Mouse (Mus musculus): ENCODE results near the gene Sp2.

Sp2 gene

DNA sequence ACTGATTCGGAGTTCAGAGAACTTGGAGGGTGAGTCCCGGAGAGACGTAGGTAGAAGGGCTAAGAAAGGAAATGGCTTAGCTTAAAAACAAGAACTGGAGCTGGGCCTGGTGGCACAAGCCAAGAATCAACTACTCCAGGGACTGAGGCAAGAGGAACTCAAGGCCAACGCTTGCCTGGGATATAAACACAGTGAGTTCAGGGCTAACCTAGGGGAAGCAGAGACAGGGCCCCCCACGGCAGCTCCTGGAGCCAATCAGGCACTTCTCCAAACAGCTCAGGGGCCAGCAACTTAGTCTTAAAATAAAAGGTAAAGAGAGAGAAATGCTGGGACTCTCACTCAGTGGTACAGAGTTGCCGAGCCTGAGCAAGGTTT is 44.3 kb downstream of the Sp2 start:
- no peak for DNase-seq (ENCODE audit: low read depth, low spot score)

DNA sequence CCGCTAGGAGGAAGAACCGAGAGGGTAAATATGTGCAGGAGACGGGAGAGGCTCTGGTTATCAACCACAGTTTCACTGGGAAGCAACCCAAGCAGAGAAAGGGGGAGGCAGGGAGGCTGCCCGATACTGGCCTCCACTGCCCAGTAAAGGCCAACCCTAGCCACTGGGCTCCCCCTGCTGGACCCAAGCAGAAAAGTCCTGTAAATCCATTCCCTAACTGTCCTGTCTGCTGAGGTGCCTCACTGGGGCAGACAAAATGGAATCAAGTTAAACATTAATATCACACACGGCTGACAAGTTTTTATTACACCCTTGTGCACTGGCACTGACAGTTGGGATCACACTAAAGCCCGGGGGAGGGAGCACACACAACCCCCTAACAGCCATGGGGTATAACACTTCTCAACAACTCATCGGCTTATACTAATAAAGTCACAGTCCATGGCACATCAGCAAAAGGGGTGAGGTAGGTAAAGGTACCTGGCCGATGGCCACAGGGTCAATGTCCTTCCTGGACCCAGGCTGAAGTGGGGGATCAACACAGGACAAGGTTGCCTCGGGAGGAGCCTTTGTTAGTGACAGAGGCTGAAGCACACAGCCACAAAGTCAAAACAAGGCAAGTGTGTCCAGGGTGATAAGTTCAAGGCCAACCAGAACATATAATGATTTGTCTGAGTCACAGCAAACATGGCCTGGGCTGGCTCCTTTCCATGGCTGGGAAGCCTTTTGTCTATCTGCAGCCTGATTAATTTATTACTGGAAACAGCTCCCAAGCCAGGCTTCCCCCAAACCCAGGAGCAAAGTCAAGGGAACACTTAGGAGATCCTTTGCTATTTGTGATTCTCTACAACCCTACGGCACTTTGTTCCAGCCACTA is 45.0 kb downstream of the Sp2 start:
- DNase-seq (ENCODE audit: low read depth, low spot score): no peak

DNA sequence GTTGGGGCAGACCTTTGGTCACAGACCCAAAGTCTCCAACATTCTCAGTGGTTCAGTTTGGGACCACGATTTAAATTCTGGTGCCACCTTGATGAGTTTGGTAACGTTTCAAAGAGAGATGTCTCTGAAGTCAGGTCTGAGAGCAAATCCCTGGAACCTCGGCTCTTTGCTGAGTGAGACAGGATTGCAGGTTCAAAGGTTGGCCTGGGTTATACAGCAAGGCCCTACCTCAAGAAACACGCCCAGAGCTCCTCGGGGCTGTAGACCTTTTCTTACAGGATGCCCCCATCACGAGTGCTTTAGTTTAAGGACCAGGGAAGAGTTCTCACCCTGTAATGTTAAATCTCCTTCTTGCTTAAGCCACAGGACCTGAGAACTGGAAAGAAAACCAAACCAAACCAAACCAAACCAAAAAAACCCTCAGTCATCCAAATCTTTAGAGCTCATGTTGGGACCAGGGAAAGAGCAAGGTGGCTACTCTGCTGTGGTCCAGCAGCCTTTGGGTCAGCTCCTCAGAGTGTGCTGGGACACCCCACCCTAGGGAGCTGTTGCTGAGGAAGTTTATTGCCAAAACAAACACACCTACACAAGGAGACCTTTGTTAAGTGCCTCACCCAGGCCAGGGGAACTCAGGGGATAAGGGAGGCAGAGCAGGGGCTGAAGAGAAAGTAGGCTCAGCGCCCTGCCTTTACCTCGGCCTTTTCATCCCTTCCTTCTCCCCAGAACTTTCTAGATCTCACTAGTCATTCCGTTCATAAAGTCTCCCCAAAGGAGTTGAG is 46.7 kb downstream of the Sp2 start:
- DNase-seq (ENCODE audit: low read depth, low spot score): no peak

DNA sequence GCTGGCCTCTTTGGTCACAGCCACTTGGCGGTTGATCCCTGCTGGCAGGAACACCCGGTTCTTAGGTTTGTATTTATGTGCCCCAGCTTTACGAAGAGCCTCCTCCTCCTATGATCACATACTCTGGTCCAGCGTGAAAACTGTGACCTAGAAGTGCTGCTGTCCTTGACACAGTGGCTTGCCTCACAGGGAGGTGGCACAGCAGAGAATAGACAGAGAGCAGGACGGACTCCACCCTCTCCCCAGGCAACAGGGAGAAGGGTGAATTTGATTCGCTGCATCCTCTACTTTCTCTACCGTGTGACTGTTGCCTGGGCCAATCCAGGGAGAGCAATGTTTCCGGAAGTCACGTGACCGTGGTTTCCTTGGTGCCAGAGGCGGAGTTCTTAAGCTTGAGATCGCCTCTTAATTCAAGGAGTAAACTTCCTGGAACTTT is 47.8 kb downstream of the Sp2 start:
- peak; percentile 44 for DNase-seq (ENCODE audit: low read depth, low spot score)

DNA sequence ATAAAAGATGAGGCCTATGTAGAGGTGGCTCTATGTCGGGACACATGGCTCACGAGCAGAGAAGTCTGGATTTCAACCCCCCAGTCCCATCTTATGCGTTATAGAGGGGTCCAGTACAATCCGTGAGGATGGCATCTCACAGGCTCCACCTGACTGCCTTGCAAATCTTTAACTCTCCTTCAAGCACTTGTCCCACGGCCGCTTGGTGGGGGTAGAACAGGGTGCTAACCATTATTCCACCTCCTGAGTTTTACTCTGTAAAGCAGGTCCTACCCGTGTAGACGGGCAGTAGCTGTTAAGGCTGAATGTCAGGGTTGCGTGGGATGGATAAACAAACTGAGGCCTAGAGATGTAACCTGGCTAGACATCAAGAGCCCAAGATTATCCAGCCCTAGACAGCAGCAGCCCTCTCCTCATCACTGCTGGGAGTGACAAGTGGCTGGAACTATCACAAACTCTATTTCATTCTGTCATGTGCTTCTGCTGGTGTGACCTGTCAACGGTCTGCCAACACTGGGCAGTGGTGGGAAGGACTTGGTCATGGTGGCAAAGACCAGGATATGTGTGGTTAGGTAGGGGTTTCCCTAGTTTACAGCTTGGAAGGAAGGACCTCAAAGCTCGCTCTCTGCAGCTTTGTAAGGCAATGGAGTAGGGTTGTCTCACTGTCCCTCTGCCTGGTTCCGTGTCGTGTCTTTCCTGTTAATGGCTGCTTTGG is 49.0 kb downstream of the Sp2 start:
- no peak for DNase-seq (ENCODE audit: low read depth, low spot score)

DNA sequence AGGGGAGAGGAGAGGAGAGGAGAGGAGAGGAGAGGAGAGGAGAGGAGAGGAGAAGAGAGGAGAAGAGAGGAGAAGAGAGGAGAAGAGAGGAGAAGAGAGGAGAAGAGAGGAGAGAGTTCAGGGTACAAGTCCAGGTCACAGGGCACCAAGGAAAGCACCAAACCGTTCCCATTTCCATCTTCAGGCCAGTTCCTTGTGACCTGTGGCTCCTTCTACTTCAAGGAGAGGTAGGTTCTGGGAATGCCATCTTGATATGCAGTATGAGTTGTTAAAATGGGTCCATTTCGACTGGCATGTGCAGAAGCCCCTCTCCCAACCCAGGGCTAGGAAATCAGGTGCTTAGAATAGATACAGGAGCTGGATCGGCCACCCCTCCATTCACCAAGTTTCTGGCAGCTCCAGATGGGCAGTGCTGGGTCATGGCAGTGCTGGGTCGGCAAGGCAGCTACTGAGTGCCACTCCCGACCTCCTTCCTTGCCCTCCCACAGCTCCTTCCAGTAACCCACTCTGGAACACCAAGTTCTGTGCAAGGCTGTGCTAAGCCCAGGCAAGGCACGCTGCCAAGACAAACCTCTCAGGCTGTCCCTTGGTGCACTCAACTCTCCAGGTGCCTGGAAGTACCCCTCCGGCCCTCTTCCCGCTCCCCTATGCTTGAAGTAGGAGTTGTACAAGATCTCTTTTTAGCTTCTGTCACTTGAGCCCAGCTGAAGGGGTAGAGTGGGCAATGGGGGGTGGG is 51.3 kb downstream of the Sp2 start:
- DNase-seq (ENCODE audit: low read depth, low spot score): no peak

DNA sequence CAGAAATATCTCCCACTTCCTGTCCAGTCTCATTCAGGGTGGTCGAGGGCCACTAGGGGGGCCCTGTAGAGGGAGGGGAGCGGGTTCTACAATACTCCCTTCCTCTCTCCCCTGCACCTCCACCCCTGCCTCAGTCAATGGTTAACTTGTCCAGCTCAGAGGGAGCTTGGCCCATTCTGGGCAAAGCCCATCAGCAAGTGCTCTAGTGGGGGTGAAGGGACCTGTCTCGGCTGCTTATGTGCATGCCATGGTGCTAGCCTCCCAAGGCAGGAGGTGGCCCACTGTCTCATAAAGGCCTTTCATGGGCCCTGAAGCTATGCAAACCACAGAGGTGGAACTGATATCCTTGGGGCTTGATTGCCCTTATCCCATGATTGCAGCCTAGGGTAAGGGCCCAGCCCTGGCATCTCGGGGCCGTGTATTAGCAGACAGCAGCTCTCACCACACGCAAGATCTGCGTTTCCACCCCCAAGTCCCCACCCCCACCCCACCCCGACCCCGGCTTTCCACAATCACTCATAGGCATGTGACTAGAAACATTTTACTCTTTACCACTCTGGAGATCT is 52.9 kb downstream of the Sp2 start:
- DNase-seq (ENCODE audit: low read depth, low spot score): no peak

DNA sequence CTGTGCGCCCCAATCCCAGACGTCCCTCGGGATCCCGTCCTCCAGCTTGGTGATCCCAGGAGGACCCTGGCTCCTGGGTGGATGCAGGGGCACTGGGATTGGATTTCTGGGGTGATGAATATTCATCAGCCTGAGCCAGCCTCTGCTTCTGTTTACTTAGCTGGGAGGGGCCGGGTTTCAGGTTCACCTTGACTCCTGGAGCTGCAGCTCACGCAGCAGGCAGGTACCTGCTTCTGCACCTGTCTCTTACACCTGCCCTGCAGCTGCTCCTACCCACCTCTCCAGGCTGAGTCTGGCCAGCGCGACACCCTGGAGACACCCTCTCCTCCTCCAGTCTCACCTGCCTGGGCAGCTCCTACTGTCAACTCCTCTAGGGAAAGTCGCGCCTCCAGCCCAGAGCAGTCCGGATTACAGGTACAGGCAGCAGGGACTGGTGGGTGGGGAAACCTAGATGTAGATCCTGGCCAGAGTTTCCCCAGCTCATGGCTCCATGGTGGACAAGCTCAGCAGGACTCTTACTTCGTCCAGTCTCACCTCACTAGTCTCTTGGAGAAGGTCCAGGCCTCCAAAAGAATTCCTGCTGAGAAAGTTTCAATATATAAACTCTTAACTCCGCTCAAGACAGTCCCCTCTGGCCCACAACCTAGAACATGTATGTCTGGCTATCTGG is 53.5 kb downstream of the Sp2 start:
- DNase-seq (ENCODE audit: low read depth, low spot score): no peak

DNA sequence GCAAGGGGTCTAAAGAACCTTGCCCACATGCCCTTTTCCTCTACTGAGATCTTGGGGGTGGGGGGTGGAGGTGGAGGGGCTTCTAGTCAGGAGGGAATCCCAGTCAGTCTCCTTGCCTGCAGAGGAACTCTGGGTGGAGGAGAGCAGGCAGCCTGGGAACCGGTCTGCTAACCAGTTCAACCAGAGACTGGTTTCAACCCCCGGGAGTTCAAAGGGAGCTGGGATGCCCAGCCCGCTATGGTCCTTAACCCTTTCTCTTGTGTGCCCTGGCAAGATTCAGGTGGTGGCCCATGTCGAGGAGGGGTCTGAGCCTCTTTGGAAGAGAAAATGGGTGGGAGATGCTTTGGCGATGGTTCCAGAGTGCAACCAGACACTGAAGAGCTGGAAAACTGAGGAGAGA is 54.1 kb downstream of the Sp2 start:
- DNase-seq (ENCODE audit: low read depth, low spot score): no peak

DNA sequence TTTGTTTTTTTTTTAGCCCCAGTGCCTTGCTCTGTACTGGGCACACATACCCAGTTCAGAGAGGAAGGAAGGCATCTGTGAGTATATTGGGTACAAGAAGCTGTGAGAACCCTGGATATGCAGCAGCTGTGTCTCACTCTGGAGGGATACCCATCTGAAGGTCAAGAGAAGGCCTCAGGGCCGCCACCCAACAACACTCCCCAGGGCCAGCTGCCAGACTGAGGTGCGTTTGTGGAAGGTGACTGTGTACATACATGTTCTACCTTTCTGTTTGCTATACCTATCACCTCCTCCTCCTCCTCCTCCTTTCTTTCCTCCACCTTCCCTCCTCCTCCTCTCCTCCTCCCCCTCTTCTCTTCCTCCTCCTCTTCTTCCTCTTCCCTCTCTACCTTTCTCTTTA is 54.7 kb downstream of the Sp2 start, which contains the start of gene Prr15l:
Gene Prr15l (plus strand): TSS at position 17 of the 400 bp plus-strand sequence.
- no peak for DNase-seq (ENCODE audit: low read depth, low spot score)

DNA sequence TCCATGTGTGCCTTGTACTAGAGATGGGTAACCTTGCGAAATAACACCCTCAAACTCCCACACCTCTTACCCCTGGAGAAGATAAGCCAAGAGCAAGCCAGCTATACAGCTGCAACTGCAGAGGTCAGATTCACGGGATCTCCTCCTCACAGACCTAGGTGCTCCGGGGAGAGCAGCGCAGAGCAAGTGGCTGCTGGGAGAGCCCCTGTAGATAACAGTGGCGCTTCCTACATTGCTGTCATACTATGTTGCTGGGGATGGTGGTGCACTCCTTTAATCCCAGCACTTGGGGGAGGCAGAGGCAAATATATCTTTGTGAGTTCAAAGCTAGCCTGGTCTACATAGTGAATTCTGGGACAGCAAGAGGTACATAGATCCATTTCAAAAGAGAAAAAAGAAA is 56.2 kb downstream of the Sp2 start:
- no peak for DNase-seq (ENCODE audit: low read depth, low spot score)

DNA sequence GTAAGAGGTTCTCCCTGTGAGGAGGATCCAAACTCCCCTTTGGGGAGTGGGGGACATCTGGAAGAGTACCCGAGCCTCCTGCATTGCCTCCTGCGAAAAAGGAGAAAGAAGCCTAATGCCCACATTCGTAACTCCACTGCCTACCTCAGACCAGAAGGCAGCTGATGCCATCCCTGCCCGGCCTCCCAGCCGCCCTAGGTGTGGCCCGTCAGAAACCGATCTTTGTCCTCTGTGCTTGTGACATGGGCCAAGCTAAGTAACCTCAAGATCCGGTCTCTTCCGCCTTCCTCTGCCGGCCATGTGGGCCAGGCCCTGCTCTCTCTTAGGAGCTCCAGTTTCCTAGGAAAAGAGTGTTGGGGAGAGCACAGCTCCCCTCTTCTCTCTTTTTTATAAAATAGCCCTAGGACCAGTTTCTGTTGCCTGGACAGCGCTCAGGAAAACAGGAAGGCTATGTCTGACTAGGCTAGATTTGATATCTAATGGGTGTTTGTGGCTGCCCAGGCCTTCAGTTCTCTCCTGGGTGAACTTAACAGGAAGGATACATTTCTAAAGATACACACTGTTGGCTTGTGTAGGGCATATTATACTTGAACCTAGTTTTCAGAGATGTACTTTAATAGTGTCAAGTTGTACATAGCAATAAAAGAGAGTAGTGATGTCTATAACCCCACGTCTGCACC is 57.1 kb downstream of the Sp2 start:
- no peak for DNase-seq (ENCODE audit: low read depth, low spot score)

DNA sequence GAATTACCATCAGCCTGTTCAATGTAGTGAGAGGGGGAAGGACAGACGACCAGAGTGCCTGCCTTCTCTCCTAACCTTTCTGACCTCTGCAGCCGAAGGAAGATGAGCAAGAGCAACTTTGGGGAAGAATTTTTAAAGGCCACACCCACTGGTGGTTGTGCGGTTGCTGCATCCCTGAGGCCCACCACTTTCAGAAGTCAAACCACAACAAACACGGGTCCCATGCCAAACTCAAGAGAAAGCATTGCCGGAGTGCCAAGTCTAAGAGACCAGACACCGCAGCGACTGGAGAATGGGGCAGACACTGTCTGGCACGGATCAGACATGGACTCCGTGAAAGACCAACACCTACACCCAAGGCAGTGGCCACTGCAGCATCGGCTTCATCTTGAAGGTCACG is 57.9 kb downstream of the Sp2 start:
- no peak for DNase-seq (ENCODE audit: low read depth, low spot score)

DNA sequence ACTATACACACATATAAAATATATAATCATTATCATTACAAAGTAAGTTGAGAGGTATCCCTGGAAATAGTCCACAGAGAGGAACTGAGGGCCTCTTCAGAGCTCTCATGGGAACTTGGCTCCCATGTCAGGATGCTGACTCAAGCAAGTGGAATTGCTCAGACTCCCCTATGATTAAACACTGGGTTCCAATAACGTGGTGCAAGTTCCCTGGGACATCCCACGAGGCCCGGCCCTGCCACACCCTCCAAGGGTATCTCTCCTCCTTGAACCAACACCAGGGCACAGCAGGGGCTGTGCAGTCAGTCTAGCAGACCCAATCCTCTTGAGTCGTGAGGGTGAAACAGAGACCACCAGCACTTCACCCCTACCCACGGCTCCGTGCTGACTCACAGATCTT is 63.8 kb downstream of the Sp2 start:
- no peak for DNase-seq (ENCODE audit: low read depth, low spot score)

DNA sequence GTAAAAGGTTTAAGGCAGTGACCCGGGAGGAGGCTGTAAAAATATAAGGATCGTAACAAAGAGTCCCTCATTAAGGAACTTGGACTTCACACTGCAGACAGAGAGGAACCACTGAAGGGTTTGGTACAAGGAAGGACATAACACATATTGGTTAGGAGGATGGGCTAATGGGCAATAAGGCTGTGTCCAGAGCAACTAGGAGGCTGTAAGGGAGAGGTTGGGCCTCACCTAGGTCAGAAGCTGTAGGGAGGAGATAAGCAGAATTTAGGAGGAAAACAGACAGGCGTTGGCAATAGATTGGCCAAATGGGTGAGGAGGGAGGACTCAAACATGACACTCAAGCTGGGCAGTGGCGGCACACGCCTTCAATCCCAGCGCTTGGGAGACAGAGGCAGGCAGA is 65.3 kb downstream of the Sp2 start:
- DNase-seq (ENCODE audit: low read depth, low spot score): no peak

DNA sequence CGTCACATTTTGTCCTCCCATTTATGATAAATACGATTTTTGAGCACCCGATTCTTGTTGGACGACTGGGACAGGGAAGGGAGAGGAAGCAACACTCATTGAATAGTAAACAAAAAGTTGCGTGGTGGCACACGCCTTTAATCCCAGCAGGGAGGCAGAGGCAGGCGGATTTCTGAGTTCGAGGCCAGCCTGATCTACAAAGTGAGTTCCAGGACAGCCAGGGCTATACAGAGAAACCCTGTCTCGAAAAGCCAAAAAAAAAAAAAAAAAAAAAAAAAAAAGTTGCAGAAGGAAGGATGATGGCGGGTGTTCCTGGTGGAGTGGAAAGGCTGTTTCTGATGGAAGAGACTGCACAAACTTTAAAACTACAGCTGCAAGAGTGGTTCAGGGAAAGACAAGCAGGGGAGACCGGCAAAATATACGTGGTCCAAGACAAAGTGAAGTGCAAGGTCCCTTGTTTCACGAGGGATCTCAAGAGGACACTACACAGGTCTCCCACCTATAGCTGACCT is 65.8 kb downstream of the Sp2 start:
- DNase-seq (ENCODE audit: low read depth, low spot score): no peak

DNA sequence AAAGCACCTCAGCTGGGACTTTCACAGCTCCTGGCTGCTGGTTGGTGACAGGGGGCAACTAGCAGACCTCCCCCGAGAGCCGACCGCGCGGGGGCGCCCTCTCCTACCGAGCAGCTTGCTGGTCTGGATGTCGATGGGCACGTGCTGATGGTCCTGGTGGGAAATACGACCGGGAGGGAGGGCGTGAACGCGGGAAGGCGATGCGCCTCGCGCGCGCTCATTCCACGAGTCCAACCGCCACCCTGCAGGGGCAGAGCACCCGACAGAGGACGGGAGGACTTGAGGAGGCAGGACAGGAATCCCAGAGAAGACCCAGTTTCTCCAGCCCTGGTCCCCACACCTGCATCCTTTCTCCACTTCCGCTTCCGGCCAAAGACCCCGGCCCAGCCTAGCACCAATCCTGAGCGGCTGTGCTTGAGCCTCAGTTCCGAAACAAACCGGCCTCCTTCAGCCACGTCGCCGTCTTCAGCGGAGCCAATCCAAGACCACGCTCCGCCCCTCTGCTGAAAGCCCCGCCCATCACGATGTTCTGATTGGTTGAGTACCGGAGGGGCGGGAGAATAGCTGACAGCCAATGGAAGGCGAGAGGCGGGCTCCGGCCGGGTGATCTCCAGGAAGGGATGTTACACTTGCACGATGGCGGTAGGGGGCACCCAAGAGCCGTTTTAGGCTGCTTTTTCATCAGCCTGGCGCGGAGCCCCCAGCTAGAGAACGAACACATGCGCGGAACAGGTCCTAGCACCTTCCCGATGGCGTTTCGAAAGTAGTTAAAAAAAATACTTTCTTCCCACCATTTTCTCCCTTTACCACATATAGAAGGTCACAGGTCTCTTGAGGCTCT is 66.5 kb downstream of the Sp2 start, which contains the start of gene Cdk5rap3:
Gene Cdk5rap3 (minus strand): TSS at position 453 of the 841 bp plus-strand sequence.
- DNase-seq (ENCODE audit: low read depth, low spot score): peak; percentile 98

DNA sequence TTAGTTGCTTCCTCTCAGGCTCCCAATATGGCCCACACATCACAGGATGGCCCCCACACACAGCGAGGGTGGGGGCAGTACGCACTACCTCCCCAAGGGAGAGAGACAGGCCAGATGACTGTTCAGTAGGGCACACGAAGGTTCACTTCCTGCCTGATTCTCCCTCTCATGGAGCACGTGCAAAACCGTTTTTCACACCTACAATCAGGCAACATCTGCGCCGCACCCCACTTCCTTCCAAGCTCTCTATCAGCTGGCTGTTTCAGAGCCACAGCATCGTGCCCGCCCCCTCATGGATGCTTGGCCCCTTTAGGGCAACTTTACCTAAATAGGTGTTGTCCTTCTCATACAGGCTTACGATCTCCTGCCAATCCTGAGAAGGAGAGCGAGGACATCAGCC is 70.1 kb downstream of the Sp2 start:
- DNase-seq (ENCODE audit: low read depth, low spot score): no peak

DNA sequence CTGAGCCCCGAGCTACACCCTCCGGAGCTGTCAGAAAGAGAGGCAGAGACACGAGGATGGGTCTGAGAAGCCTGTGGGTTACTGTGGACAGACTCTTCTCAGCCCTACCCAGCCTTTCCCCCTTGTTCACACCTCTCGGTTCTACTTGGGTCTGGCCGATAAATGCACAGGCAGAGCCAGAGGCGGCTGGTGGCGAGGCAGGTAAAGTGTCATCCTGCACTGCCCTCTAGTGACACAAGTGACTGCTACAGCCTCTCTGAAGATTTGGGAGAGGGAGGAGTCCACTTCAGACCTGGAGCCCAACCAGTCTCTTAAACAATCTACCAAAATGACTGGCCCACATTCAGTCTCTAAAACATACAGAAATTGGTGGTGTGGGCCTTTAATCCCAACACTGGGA is 72.8 kb downstream of the Sp2 start:
- peak; percentile 44 for DNase-seq (ENCODE audit: low read depth, low spot score)
